Mouse (Mus musculus): ENCODE measurements around the gene Nt5c.
"Not testable (repeated sequence)": the region's sequence is repeated elsewhere in the genome, so short reads cannot be mapped to it uniquely, and the experiment has no call there.

The Nt5c gene

DNA sequence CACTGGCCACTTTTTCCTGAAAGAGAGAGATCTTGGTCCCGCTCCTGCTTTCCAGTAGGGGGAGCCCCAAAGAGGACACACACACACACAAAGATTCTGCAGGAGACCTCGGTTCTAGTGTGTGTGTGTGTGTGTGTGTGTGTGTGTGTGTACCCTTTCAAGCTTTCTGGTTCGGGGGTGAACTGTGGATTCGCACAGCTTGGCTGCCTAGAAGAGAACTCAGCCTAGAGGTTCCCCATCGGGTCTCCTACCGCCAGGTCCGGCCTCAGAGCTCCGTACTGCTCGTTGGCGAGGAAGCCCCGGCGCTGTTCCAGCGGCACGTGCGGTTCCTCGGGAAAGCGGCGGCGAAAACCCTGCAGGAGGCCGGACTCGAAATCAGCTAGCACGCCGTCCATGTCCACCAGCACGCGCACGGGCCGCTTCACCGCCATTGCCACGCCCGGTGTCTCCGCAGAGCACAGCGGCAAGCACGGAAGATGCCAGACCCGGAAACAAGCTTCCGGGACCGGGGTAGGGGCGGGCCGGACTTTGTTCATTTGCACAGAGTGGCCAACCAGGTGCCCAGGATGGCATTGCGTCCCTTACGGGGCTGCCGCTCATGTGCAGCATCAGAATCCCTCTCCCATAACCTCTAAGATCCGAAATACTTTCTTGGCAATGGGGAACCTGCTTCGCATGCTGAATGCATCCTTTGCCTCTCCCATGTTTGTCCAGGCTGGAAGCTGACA is at the start of gene Nt5c:
TSS of gene Nt5c (minus strand) at position 507 of the 728 bp plus-strand sequence.
- DNase-seq (ENCODE audit: low spot score) = peak; percentile 88

DNA sequence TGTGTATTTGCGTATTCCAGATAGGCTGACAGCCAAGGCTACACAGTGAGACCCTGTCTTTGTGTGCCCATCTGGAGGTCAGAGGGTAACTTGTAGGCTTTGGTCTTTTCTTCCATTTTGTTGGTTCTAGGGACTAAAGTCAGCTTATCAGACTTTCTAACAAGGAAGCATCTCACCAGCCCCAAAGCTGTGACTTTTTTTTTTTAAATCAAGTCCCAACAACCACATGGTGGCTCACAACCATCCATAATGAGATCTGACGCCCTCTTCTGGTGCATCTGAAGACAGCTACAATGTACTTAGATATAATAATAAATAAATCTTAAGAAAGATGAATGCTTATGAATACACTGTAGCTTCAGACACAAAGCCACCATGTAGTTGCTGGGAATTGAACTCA is 46.4 kb upstream of the Nt5c start:
- peak; percentile 39 for DNase-seq (ENCODE audit: low spot score)

DNA sequence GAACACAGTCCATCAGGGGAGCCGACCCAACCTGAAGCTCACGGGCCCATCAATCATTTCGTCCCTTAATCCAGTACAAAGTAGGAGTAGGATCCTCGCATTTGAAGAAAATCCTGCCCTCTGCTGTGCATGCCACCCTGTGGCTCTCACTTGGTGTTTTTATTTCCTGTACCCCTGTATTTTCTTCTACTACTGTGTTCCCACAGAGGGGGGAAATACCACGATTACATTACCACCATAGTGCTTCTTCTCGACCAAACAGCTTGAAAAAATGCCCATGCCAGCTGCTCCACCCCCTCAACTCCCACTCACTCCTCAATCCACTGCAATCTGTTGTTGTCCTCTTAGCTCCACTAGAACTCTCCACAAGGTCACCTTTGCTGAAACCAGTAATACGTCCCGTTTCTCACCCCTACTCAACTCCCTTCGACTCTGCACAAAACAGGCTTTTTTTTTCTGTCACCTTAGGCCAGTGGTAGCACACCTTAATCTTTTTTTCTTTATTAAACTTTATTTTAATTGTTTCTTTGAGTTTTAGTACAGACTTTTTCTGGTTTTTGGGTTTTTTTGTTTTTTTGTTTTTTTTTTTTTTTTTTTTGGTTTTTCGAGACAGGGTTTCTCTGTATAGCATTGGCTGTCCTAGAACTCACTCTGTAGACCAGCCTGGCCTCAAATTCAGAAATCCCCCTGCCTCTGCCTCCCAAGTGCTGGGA is 45.4 kb upstream of the Nt5c start:
- peak; percentile 45 for DNase-seq (ENCODE audit: low spot score)

DNA sequence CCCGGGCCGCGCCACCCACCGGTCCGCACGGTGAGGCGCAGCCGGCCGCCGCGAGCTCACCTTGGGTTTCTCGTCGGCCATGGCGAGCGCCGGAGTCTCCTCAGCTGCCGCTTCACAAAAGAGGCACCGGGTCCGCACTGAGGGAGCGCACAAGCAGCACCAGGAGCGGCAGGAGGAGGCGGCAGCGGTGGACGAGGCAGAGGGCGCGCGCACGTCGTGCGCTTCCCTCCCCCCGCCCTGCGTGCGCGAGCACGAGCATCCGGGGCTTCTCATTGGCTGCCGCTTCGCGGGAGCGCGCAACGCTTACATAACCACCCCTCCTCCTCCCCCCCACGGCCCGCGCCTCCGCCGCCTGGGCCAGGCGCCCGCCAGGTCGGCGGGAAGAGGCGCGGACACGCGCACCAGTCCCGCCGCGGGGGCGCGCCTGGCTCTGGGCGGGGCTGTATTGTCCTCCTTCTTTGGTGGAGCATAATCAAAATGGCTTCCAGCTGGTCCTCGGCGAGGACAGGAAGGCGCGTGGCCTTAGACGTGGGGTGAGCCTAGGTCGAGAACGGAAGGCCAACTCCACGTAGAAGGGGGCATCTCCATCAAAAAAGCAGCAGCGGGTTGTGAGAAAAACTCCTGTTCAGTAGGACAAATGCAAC is 44.5 kb upstream of the Nt5c start, which contains the start of gene Sumo2:
TSS of gene Sumo2 (minus strand) at position 239 of the 644 bp plus-strand sequence.
- DNase-seq (ENCODE audit: low spot score) = peak; percentile 98

DNA sequence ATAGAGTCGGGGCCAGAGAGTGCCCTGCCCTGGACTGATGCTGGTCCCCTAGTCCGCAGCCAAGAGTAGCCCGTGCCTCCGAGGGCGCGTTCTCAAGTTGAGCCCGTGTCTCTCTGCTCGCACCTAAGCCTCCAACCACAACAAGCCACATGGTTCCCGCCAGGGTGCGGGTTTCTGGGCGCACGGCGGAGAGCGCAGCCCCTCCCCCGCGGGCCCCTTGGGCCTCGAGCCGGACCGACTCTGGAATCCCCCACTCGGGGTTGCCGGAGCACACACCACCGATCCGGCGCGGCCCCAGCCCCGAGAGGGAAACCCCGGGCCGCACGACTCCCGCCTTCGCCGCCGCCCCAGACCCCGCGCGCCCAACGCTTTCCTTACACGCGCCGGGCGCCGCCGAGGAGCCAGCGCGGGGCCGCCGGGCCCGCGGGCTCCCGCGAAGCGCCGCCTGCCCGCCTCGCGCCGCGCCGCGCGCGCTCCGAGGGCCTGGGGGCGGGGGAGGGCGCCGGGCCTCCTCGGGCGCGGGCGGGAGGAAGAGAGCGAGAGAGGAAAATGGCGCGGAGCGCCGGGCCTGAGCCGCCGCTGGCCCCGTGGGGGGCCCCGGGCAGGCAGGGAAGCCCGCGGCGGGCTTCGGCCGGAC is 43.9 kb upstream of the Nt5c start:
- peak; percentile 77 for DNase-seq (ENCODE audit: low spot score)

DNA sequence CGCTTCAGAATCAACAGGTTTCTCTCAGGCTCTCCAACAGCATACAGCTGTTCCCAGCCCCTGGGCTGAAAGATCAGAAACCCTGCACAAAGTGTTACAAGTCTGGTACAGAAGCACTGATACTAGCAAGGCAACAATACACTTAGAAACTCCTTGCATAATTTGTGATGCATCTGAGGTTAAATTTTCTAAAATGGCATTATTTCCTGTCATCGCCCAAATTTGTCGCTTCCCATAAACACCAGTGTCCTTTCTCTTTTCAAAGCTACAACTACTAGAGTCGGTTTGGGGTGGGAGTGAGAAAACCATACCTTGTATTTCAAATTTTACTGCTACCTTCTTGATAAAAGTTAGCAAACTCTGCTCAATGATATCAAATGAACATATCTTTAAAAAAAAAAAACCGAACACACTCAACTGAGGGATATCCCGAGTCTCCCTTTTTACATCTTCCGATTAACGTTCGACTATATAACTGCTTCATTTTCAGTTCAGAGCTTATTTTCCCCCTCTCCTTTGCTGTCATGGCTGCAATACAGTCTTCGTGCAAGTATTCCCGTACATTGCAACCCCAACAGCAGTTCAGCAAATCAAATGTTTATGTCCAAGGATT is 43.2 kb upstream of the Nt5c start:
- DNase-seq (ENCODE audit: low spot score) = peak; percentile 20

DNA sequence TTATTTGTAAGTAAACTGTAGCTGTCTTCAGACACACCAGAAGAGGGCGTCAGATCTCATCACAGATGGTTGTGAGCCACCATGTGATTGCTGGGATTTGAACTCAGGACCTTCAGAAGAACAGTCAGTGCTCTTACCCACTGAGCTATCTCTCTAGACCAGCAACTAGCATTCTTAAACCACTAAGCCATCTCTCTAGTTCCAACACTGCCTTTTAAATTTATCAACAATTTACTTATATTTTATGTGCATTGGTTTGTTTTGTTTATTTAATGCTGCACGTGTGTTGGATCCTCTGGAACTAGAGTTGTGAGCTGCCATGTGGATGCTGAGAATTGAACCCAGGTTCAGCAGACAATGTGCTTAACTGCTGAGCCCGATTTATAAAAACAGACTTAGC is 34.8 kb upstream of the Nt5c start:
- DNase-seq (ENCODE audit: low spot score) = not testable (repeated sequence)

DNA sequence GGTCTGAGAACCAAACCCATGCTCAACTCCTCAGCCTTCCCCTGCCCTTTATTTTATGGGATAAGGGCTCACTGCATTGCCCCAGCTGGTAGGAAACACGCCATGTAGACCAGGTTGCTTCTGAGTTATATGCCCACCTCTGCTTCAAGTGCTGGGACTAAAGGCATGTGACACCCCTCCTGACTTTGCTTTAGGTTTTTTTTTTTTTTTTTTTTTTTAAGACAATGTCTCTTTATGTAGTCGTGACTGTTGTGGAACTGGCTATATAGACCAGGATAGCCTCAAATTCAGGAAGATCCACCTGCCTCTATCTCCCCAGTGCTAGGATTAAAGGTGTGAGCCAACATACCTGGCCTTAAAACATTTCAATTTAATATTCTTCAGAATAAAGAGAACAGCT is 31.0 kb upstream of the Nt5c start:
- no peak for DNase-seq (ENCODE audit: low spot score)

DNA sequence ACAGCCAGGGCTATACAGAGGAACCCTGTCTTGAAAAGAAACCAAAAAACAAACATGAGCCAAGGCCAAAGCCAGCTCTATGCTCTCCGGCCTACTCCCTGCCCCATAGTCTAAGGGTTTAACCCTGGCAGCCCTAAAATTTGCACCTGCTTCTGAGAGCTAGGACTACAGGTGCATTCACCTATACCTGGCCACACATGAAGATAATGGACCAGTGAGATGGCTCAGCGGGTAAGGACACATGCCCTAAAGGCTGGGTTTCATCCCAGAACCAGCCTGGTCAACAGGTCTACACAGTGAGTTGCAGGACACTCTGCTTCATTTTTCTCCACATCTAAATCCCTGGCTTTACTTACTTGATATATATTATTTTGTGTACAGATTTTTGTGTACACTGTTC is 30.6 kb upstream of the Nt5c start:
- DNase-seq (ENCODE audit: low spot score) = no peak

DNA sequence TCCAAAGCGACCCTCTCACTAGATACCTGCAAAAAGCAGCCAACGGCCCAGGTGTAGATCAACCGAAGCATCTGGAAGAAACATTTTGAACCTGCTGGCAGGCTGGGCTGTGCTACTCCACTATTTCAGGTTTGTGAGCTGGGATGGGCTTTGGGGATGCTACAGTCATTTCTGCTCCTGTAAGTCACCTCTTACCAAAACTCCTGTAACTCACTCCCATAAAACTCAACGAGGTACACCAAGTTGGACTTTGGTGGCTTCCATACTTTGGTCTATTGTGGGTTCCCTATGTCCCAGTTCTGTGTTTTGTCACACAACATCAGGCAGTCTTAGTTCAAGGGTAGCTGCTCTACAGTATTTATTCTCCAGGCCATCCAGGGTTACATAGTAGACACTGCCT is 29.4 kb upstream of the Nt5c start:
- no peak for DNase-seq (ENCODE audit: low spot score)

DNA sequence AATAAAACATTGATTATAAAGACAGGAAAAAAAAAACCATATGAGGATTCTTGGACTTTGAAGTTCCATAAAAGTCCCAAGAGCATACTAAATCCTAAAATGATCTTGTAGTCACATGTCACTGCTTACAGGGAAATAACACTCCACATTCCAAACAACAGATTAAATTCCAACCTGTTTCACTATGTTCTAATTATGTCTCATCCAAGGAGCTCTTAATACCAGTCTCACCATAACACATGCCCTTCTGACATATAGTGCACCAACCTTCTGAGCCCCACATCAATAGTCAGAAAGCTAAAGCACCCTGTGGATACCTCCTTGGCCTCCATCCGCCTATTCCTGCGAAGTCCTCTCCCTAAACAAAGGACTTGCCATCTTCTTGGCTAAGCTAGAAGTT is 28.6 kb upstream of the Nt5c start:
- no peak for DNase-seq (ENCODE audit: low spot score)

DNA sequence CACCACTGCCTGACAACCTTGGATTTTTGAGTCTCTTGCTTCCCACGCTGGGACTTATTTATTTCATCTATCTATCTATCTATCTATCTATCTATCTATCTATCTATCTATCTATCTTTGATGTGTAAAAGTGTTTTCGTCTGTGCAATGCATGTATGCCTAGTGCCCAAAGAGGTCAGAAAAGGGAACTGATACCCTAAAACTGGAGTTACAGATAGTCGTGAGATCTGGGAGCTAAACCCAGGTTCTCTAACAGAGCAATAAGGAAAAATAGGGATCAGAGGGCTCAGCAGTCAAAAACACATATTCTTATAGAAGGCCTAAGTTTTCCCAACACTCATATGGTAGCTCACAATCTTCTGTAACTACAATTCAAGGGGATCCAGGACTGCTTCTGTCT is 27.9 kb upstream of the Nt5c start:
- no peak for DNase-seq (ENCODE audit: low spot score)

DNA sequence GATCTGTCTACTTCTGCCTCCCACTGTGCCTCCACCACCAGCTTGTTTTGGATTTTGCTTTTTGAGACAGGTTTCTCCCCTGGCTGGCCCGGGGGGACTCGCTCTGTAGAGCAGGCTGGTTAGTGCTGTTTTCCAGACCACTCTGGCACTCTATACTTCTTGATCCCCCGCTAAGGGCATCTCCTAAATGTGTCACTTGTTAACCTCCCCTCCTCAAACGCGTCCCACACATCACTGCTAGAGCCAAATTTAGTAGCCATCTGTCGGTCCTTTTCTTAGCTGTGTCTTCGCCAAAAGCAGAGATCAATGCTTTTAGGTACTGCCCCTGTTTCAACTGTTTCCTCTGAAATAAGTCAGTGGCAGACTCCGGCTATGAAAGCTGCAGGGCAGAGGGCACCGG is 27.0 kb upstream of the Nt5c start:
- no peak for DNase-seq (ENCODE audit: low spot score)

DNA sequence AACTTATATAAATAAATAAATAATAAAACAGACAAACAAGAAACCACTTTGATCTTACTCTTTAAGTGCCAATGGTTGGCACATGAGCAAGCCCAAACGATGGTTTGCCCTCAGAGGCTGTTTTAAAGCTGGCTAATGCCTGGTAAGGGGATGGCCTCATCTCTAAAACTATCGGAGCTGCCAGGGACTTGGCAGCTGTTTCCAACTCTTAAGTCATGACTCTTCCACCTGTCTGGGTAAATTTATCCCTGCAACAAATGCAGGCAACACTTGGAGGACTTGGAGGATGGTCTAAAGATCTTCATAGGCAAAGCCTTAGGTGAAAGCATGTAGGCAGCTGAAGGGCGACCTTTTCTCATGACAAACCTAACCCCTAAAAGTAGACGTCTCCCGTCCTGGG is 25.3 kb upstream of the Nt5c start:
- DNase-seq (ENCODE audit: low spot score) = no peak

DNA sequence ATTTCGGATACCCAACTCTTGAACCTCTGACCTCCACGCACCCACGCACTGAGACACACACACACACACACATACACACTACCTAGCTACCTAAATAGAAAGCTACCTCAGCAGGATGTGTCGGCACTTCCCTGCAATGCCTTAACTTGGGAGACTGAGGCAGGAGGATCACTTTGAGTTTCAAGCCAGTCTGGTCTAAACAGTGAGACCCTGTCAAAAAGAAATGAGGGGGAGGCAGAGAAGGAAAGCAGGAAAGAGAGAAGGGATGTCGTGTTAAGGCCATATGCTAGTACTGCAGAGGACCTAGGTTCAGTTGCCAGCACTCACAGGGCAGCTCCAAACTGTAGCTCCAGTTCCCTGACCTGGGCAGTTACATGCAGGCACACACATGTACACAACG is 23.4 kb upstream of the Nt5c start:
- no peak for DNase-seq (ENCODE audit: low spot score)

DNA sequence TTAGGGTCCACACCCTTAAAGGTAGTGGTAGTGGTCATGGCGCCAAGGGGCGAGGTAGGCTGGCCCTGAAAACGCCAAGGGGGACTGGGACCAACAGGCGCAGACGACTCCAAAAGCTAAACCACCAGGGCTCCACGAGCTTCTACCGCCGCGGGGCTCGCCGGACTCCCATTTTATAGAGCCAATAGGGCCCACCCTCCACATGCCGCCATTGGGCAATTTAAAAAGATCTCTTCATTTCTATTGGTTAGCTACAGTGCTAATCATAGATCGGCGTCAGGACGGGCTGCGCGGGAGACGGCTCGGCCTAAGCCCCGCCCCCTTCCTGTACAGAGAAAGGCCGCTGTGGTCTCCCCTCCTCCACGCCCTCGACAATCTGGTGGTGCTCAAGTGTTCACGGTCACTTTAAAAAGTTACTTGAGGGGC is 22.6 kb upstream of the Nt5c start, which contains the start of gene Jpt1:
TSS of gene Jpt1 (minus strand) at position 150 of the 426 bp plus-strand sequence.
- peak; percentile 98 for DNase-seq (ENCODE audit: low spot score)

DNA sequence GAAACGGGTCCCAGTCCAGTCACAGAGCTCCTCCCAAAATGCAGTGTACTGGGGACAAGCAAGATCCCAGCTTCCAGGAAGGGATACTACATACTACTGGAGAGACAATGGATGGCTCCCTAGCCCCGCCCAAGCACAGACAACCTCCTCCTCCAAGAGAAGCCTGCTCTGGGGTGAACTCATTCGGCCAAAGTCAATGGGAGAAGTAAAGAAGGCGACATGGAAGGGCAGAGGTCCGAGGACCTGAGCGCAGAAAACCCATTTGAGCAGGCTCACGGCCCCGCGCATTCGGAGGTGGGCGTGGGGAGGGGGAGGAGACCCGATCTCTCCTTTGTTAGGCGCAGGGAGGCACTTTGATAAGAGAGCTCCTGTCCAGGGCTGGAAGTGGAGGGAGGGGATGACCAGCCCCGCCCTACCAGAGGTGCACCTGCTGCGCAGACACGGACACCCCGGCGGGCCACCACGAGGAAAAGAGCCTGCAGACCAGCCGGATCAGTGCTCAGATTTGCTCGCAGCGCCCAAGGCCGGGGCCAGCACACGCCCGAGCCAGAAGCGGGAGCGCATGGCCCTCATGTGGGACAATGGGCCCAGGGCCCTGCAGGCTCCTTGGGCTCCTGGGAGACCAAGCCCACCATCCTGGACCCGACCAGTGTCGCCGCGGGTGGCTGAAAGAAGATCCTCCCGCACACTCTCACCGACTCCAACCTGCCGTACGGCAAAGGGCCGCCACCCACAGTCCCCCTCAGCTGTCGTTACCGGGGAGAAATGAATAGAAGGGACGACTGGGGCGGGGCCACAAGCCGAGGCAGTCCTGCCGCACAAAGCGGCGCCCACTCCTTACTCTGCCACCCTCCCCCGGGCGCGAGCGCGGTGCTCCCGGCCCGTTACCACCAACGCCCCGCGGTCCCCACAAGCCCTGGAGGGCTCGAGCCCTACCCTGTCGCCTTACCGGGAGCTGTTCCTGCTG is 21.9 kb upstream of the Nt5c start:
- DNase-seq (ENCODE audit: low spot score) = no peak

DNA sequence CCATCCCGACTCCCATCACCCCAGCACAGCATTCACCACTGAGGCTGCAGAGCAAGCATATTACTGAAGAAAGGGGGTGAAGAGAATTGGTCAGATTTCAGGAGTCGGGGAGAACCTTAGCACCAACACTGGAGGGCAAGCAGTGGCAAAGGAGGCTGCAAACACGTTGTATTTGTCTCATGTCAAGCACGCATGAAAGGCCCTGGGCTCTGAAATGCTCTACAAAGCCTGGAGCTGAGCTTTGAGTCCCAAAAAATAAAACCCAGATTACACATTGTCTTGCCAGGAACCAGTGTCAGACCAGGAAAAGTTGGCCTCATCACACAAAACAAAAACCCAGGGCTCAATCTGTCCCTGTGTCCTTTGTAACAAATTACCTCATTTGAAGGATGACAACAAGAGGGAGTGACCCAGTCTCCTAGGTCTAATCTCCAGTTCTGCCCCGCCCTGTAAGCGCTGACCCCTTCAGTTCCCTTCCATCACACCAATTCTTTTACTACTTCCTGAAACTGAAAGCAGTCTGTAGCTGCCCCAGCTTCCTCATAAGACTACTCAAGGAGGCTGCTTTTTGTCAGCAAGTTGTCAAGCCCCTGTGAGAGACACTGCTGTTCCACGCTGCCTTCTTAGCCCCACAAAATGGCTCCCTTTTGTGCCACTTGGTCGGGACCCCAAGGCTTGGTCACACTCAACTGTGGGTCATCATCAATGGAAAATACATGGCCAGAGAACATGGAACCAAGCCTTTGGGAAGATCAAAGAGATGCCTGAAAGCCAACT is 20.9 kb upstream of the Nt5c start:
- DNase-seq (ENCODE audit: low spot score) = peak; percentile 49

DNA sequence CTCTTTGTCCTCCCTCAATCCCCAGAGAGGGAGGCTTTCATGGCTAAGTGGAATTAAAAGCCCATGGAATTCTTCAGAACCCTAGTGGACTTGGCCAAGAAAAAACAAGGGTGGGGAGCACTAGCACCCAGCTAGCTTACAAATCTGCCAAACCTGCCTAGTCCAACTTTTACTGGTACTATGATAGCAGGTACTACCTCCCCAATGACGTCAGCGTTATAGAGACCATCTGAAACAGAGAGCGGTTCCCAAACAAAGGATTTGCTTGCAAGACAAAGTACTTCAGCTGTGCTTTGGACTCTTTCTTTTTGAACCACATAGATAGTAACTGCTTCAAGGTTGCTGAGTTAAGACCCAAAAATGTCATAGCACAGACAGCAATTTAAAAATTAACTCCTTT is 20.3 kb upstream of the Nt5c start:
- no peak for DNase-seq (ENCODE audit: low spot score)

DNA sequence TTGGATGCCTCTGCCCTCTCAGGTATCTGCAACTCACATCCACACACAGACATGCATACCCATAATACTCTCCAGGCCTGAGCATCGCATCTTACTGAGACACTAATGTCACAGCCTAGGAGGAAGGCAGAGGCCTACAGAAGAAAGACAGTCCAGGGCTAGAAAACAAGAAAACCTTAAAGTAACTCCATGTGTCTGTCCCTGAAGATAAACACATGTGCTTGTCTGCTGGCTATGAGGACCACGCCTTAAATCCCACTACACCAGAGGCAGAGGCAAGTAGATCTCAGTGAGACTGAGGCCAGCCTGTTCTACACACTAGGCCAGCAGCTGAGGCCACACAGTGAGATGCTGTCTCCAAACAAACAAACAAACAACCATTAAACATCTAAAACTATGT is 19.5 kb upstream of the Nt5c start:
- DNase-seq (ENCODE audit: low spot score) = no peak

Measured in T-cell, adult 2 months (primary cell).